Mouse (Mus musculus): ENCODE results near the gene Psmb10. TPM values are rescaled to one million over a fixed set of nuclear protein-coding genes. Genes with fewer than 3 reads are reported as not detected.

Gene Psmb10
- polyA plus RNA-seq, 2 experiments, result 51.8 to 61.5 TPM

DNA sequence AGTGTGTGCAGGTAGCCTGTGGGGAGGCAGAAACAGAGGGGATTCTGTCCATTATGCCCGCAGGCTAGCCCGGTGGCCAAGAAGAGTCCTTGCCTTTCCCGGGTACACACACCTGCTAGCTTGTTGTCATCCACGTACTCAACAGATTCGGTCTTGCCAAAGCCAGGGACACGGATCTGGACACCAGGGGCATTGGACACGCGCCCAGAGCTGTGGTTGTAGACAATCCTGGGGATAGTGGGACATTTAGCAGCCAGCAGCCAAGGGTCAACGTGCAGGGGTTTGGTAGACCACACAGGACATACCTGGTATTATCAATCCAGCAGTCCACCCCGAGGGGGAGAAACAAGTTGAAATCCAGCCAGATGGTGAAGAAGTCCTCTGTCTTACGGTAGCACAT lies 3.8 kb upstream of the Psmb10 start:
- H3K36me3 ChIP-seq (replicated peaks; ENCODE audit: control insufficient read depth, insufficient read depth, low read depth), result peaks cover 14% of the 10 kb centered on the region; the same call in 1 of the 2 replicates
- no peak overlapping the region for H3K27ac ChIP-seq
- 85% methylated on average over 11 of the region's 11 CpGs for WGBS (ENCODE audit: insufficient replicate concordance)
- no peak overlapping the region for H3K9ac ChIP-seq (replicated peaks)
- ATAC-seq (ENCODE audit: insufficient read depth) (no peak), DNase-seq (ENCODE audit: low read depth in 3 of 3, low spot score in 3 of 3) (no peak)
- H3K4me1 ChIP-seq (replicated peaks; ENCODE audit: control insufficient read depth in 2 of 2, insufficient read depth in 2 of 2, low read length in 1 of 2), result peaks cover 5 to 7% of the 10 kb centered on the region in 2 experiments
- no peaks in the 10 kb centered on the region for H3K9me3 ChIP-seq (ENCODE audit: control insufficient read depth, low read length)
- peak overlapping the region; percentile 43 for H3K4me2 ChIP-seq (ENCODE audit: low read depth)
- peak overlapping the region; percentile 41 to 52 for H3K4me3 ChIP-seq (ENCODE audit: insufficient read depth in 1 of 2, low read depth in 2 of 2, low read length in 2 of 2)
- TF ChIP-seq EP300 (IDR thresholded peaks at IDR 0.05; ENCODE audit: low read depth) (no peak), CTCF (IDR thresholded peaks at IDR 0.05; ENCODE audit: low read depth) (no peak)
- H3K27me3 ChIP-seq (ENCODE audit: control insufficient read depth, insufficient read depth, low read length), result no peaks in the 10 kb centered on the region

DNA sequence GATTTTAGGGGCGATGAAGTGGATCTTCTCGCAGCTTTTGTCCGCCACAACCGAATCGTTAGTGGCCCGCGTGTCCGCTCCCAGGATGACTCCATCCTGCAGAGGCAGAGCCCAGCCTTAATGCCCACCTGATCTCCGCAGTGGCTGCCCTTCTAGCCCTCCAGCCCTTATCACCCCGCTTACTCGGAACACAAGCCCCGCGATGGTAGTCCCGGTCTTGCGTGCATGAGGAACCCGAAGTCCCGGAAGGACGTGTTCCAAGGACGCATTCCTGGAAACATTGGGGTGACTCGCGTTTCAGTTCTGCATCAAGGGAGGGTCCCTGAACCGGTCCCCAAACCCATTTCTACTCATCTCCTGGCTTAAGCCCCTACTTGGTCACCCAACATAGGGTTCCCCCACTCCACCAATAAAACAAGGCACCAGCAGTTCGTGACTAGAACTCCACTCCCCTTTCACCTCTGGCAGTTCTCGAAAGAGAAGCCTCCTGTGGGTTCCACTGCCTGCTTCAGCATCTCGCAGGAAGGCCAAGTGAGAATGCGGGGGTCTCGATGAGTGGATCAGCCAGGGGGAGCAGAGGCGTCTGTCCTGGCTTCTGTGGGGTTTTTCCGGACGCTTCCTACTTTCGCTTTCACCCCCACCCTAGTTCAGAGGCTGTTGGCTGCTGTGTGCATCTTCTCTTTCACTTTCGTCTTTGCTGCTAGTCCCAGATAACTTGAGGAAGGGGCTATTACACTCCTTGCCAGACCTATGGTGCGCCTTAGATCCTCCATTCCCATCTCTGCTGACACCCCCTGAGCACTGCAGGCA lies 543 bp downstream of the Psmb10 start:
- ATAC-seq (ENCODE audit: insufficient read depth), result peak; percentile 18; the same call in 1 of the 2 replicates
- peaks cover 16 to 26% of the 10 kb centered on the region in 2 experiments for H3K4me1 ChIP-seq (replicated peaks; ENCODE audit: control insufficient read depth in 2 of 2, insufficient read depth in 2 of 2, low read length in 1 of 2)
- TF ChIP-seq CTCF (IDR thresholded peaks at IDR 0.05; ENCODE audit: low read depth) (no peak), EP300 (IDR thresholded peaks at IDR 0.05; ENCODE audit: low read depth) (no peak)
- H3K9ac ChIP-seq (replicated peaks), result peak overlapping the region; percentile 86
- peak overlapping the region; percentile 80 to 84 for H3K4me3 ChIP-seq (ENCODE audit: insufficient read depth in 1 of 2, low read depth in 2 of 2, low read length in 2 of 2)
- H3K27me3 ChIP-seq (ENCODE audit: control insufficient read depth, insufficient read depth, low read length), result no peaks in the 10 kb centered on the region
- under 1% methylated on average over 33 of the region's 33 CpGs for WGBS (ENCODE audit: insufficient replicate concordance)
- DNase-seq (ENCODE audit: low read depth in 3 of 3, low spot score in 3 of 3), result peak in 1 of 3 experiments; percentile 31
- H3K9me3 ChIP-seq (ENCODE audit: control insufficient read depth, low read length), result no peaks in the 10 kb centered on the region
- H3K36me3 ChIP-seq (replicated peaks; ENCODE audit: control insufficient read depth, insufficient read depth, low read depth), result no peaks in the 10 kb centered on the region
- peak overlapping the region; percentile 68 for H3K27ac ChIP-seq
- H3K4me2 ChIP-seq (ENCODE audit: low read depth), result peak overlapping the region; percentile 92

DNA sequence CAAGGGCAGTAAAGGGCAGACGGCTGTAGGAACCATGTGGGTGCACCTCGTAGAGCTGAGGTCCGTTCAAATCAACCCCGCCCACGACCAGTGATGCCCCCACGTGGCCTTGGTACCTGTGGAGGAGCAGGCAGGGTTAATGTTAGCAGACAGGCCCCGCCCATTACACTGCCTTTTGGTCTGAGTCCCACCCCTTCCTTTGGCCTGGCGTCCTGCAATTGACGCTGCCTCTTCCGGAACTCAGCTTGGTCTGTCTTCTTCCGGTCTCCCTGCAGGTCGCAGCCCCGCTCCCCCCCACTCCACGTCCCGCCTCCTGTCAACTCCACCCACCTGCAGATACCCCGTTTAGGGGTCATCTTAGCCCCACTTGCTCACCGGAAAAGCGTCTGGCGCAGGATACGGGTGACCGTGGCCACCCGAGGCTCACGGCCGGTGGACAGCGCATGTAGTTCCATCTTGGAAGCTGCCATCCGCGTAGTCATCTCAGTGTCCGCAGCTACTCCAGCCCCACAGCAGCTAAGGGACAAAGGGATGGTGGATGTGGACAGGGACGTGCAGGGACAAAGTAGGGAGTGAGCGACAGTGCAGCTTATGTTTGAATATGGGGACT lies 1.3 kb downstream of the Psmb10 start:
- Histone ChIP-seq H3K9ac (replicated peaks) (peak overlapping the region; percentile 86), H3K27ac (peak overlapping the region; percentile 68), H3K36me3 (replicated peaks; ENCODE audit: control insufficient read depth, insufficient read depth, low read depth) (no peaks in the 10 kb centered on the region), H3K4me1 (replicated peaks; ENCODE audit: control insufficient read depth in 2 of 2, insufficient read depth in 2 of 2, low read length in 1 of 2) (peaks cover 16 to 26% of the 10 kb centered on the region in 2 experiments), H3K4me3 (ENCODE audit: insufficient read depth in 1 of 2, low read depth in 2 of 2, low read length in 2 of 2) (peak overlapping the region; percentile 80 to 84), H3K9me3 (ENCODE audit: control insufficient read depth, low read length) (no peaks in the 10 kb centered on the region), H3K27me3 (ENCODE audit: control insufficient read depth, insufficient read depth, low read length) (no peaks in the 10 kb centered on the region), H3K4me2 (ENCODE audit: low read depth) (peak overlapping the region; percentile 92)
- TF ChIP-seq EP300 (IDR thresholded peaks at IDR 0.05; ENCODE audit: low read depth) (no peak), CTCF (IDR thresholded peaks at IDR 0.05; ENCODE audit: low read depth) (no peak)
- WGBS (ENCODE audit: insufficient replicate concordance), result 0% methylated on average over 30 of the region's 30 CpGs
- DNase-seq (ENCODE audit: low read depth in 3 of 3, low spot score in 3 of 3), result peak; percentile 78 to 81 (median 79)
- ATAC-seq (ENCODE audit: insufficient read depth), result peak; percentile 81

- WGBS (ENCODE audit: insufficient replicate concordance), result 16% methylated on average over 7 of the region's 7 CpGs
- no peak for ATAC-seq (ENCODE audit: insufficient read depth)
Measured at GRCm38 (mm10) chr8:105935863-105936603, 2.2 kb downstream of the Psmb10 start.

More at GRCm38 (mm10) chr8:105935863-105936603, 2.2 kb downstream of the Psmb10 start:
- no peak for DNase-seq (ENCODE audit: low read depth in 3 of 3, low spot score in 3 of 3)
- Histone ChIP-seq H3K4me1 (replicated peaks; ENCODE audit: control insufficient read depth in 2 of 2, insufficient read depth in 2 of 2, low read length in 1 of 2) (peaks cover 16 to 26% of the 10 kb centered on the region in 2 experiments), H3K4me3 (ENCODE audit: insufficient read depth in 1 of 2, low read depth in 2 of 2, low read length in 2 of 2) (peak overlapping the region; percentile 80 to 84), H3K36me3 (replicated peaks; ENCODE audit: control insufficient read depth, insufficient read depth, low read depth) (no peaks in the 10 kb centered on the region), H3K9ac (replicated peaks) (0 out of 2 replicates have a peak overlapping the region, but pooled peaks have one; percentile 9), H3K4me2 (ENCODE audit: low read depth) (peak overlapping the region; percentile 92), H3K9me3 (ENCODE audit: control insufficient read depth, low read length) (no peaks in the 10 kb centered on the region), H3K27ac (peak overlapping the region; percentile 25), H3K27me3 (ENCODE audit: control insufficient read depth, insufficient read depth, low read length) (no peaks in the 10 kb centered on the region)
- no peak for TF ChIP-seq CTCF (IDR thresholded peaks at IDR 0.05; ENCODE audit: low read depth)
- no peak for TF ChIP-seq EP300 (IDR thresholded peaks at IDR 0.05; ENCODE audit: low read depth)
